Mouse (Mus musculus) heart, postnatal 0 days (tissue): ENCODE results near the gene Dyrk4.

Experiments
- CTCF ChIP-seq: IDR thresholded peaks from 2 replicates; pipeline ENCODE4 v1.5.1; 2016; ENCODE audit warnings: antibody characterized with exemption, control low read depth, low read depth
- EP300 ChIP-seq: IDR thresholded peaks from 2 replicates; pipeline ENCODE4 v1.6.1; 2016; ENCODE audit warnings: antibody characterized with exemption, low read depth

DNA sequence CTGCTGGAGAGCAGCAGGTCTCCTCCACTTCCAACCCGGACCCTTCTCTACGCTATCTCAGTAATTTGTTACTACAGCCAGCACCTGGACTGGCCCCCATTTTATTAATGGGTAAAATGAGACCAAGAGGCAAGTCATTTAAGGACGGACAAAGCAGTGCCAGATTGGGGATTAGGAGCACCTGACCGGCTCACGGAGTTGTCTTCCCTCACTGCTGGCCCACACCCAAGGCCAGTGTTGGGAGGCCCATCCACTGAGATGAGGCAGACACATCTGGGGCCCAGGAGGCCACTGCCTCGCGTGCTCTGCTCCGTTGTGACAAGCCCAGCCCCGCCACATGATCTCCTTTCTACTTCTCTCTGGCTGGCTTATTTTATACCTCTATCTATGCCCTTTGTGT, 41.8 kb upstream of the Dyrk4 start:
- TF ChIP-seq CTCF (no peak), EP300 (no peak)
